Mouse (Mus musculus) MEL (cell line): Measurements from ENCODE around the gene Hdgfl2. TPM values are rescaled to one million over a fixed set of nuclear protein-coding genes. Genes with fewer than 3 reads are reported as not detected.

Source experiments
- DNase-seq: peaks from one replicate; pipeline ENCODE4 v3.0.0; 2011; ENCODE audit warnings: low read depth, low spot score
- H3K27ac ChIP-seq: 2 replicates; pipeline ENCODE4 v1.5.1; 2012; ENCODE audit warnings: low read depth, mild to moderate bottlenecking, control low read depth, low read length, moderate library complexity; ENCODE audit not compliant: control insufficient read depth
- H3K27me3 ChIP-seq, 2 experiments: fragments of 150-350 bp in 1 of 2; sonication (generic) in 1 of 2; 2 replicates each; pipeline ENCODE4 v1.6.1; 2012; ENCODE audit warnings: low read length in 2 of 2, mild to moderate bottlenecking in 2 of 2, improper control_type of control experiment in 1 of 2, moderate library complexity in 1 of 2; ENCODE audit not compliant: insufficient read depth in 2 of 2, control insufficient read depth in 1 of 2
- H3K36me3 ChIP-seq, 2 experiments: 2 replicates each; pipeline ENCODE4 v1.6.1; 2012 to 2014; ENCODE audit warnings: low read length in 2 of 2, improper control_type of control experiment in 1 of 2, inconsistent platforms in 1 of 2, mild to moderate bottlenecking in 1 of 2; ENCODE audit not compliant: insufficient read depth in 2 of 2, control insufficient read depth in 1 of 2
- H3K4me1 ChIP-seq, 2 experiments: fragments of 150-350 bp in 1 of 2; sonication (generic) in 1 of 2; 2 replicates each; pipeline ENCODE4 v1.6.1; 2012; ENCODE audit warnings: low read length in 2 of 2, improper control_type of control experiment in 1 of 2, mild to moderate bottlenecking in 1 of 2; ENCODE audit not compliant: insufficient read depth in 2 of 2, control insufficient read depth in 1 of 2
- H3K4me3 ChIP-seq, 2 experiments: fragments of 150-350 bp in 1 of 2; sonication (generic) in 1 of 2; 2 replicates each; pipeline ENCODE4 v1.5.1; 2012; ENCODE audit warnings: low read depth in 2 of 2, low read length in 2 of 2, mild to moderate bottlenecking in 2 of 2, moderate library complexity in 2 of 2, control low read depth in 1 of 2, improper control_type of control experiment in 1 of 2; ENCODE audit not compliant: control insufficient read depth in 1 of 2, insufficient read depth in 1 of 2
- H3K79me2 ChIP-seq: 2 replicates; pipeline ENCODE4 v1.6.1; 2012; ENCODE audit warnings: mild to moderate bottlenecking, low read length, moderate library complexity; ENCODE audit not compliant: control insufficient read depth, poor library complexity, insufficient read depth
- H3K9ac ChIP-seq: 2 replicates; pipeline ENCODE4 v1.6.1; 2012; ENCODE audit warnings: low read depth, mild to moderate bottlenecking, control low read depth, low read length, moderate library complexity; ENCODE audit not compliant: control insufficient read depth, poor library complexity, severe bottlenecking
- H3K9me3 ChIP-seq: fragments of 150-350 bp; sonication (generic); replicated peaks from 2 replicates; pipeline ENCODE4 v1.6.1; 2012; ENCODE audit warnings: mild to moderate bottlenecking, low read length, improper control_type of control experiment, moderate library complexity; ENCODE audit not compliant: insufficient read depth
- CHD2 ChIP-seq: IDR thresholded peaks from 2 replicates; pipeline ENCODE4 v1.6.1; 2011; ENCODE audit warnings: low read length, improper control_type of control experiment
- CTCF ChIP-seq, 3 experiments: IDR thresholded peaks in 2 of 3; conservative IDR thresholded peaks in 1 of 3; 2 replicates each; pipeline ENCODE4 v1.5.1; 2011 to 2012; ENCODE audit warnings: low read length in 3 of 3, low read depth in 2 of 3, mild to moderate bottlenecking in 2 of 3, improper control_type of control experiment in 1 of 3, inconsistent platforms in 1 of 3, mixed read lengths in 1 of 3, moderate library complexity in 1 of 3; ENCODE audit not compliant: control insufficient read depth in 1 of 3, insufficient read depth in 1 of 3, poor library complexity in 1 of 3, severe bottlenecking in 1 of 3
- ELF1 ChIP-seq: IDR thresholded peaks from 2 replicates; pipeline ENCODE4 v1.6.1; 2014; ENCODE audit warnings: low read depth, mild to moderate bottlenecking, inconsistent platforms, low read length, improper control_type of control experiment, moderate library complexity
- ETS1 ChIP-seq: IDR thresholded peaks from 2 replicates; pipeline ENCODE4 v1.6.1; 2012; ENCODE audit warnings: low read depth, mild to moderate bottlenecking, inconsistent platforms, low read length, improper control_type of control experiment, moderate library complexity
- GABPA ChIP-seq: IDR thresholded peaks from 2 replicates; pipeline ENCODE4 v1.6.1; 2012; ENCODE audit warnings: low read depth, mild to moderate bottlenecking, inconsistent platforms, low read length, improper control_type of control experiment, moderate library complexity
- JUND ChIP-seq: IDR thresholded peaks from 2 replicates; pipeline ENCODE4 v1.6.1; 2011; ENCODE audit warnings: low read depth, mild to moderate bottlenecking, improper control_type of control experiment, low read length
- MAX ChIP-seq: IDR thresholded peaks from 2 replicates; pipeline ENCODE4 v1.6.1; 2011; ENCODE audit warnings: low read length, improper control_type of control experiment
- MAZ ChIP-seq: IDR thresholded peaks from 2 replicates; pipeline ENCODE4 v1.6.1; 2012; ENCODE audit warnings: low read depth, mild to moderate bottlenecking, inconsistent platforms, low read length, improper control_type of control experiment
- MXI1 ChIP-seq: IDR thresholded peaks from 2 replicates; pipeline ENCODE4 v1.6.1; 2011; ENCODE audit warnings: mild to moderate bottlenecking, low read depth, low read length, improper control_type of control experiment
- MYB ChIP-seq: IDR thresholded peaks from 2 replicates; pipeline ENCODE4 v1.6.1; 2011; ENCODE audit warnings: mild to moderate bottlenecking, low read depth, low read length, improper control_type of control experiment
- MYC ChIP-seq: IDR thresholded peaks from 2 replicates; pipeline ENCODE4 v1.6.1; 2011; ENCODE audit warnings: low read depth, mild to moderate bottlenecking, low read length, improper control_type of control experiment, moderate library complexity
- NELFE ChIP-seq: IDR thresholded peaks from 2 replicates; pipeline ENCODE4 v1.6.1; 2011; ENCODE audit warnings: low read depth, low read length, improper control_type of control experiment
- NRF1 ChIP-seq: IDR thresholded peaks from 2 replicates; pipeline ENCODE4 v1.6.1; 2014; ENCODE audit warnings: low read depth, mild to moderate bottlenecking, inconsistent platforms, low read length, improper control_type of control experiment, moderate library complexity; ENCODE audit not compliant: poor library complexity, insufficient read depth, severe bottlenecking
- POLR2A ChIP-seq, 2 experiments: IDR thresholded peaks; 2 replicates each; pipeline ENCODE4 v1.6.1; 2011 to 2012; ENCODE audit warnings: low read length in 2 of 2, mild to moderate bottlenecking in 2 of 2, control low read depth in 1 of 2, improper control_type of control experiment in 1 of 2, low read depth in 1 of 2, moderate library complexity in 1 of 2; ENCODE audit not compliant: control insufficient read depth in 1 of 2, insufficient read depth in 1 of 2, poor library complexity in 1 of 2
- RAD21 ChIP-seq: IDR thresholded peaks from 2 replicates; pipeline ENCODE4 v1.6.1; 2011; ENCODE audit warnings: mild to moderate bottlenecking, low read depth, low read length, improper control_type of control experiment
- SIN3A ChIP-seq: IDR thresholded peaks from 2 replicates; pipeline ENCODE4 v1.6.1; 2012; ENCODE audit warnings: low read length, improper control_type of control experiment, inconsistent platforms
- SMC3 ChIP-seq: IDR thresholded peaks from 2 replicates; pipeline ENCODE4 v1.6.1; 2011; ENCODE audit warnings: low read depth, low read length, improper control_type of control experiment
- USF2 ChIP-seq, 2 experiments: IDR thresholded peaks; 2 replicates each; pipeline ENCODE4 v1.6.1; 2011 to 2012; ENCODE audit warnings: improper control_type of control experiment in 2 of 2, low read length in 2 of 2, borderline replicate concordance in 1 of 2, inconsistent platforms in 1 of 2, low read depth in 1 of 2, mild to moderate bottlenecking in 1 of 2; ENCODE audit not compliant: insufficient read depth in 1 of 2
- ZC3H11A ChIP-seq: IDR thresholded peaks from 2 replicates; pipeline ENCODE4 v1.6.1; 2012; ENCODE audit warnings: low read depth, mild to moderate bottlenecking, inconsistent platforms, low read length, improper control_type of control experiment
- polyA plus RNA-seq, 2 experiments: library from polyadenylated mRNA; stranded (reverse) in 1 of 2; unstranded in 1 of 2; fragments of >175 nt in 1 of 2; fragments of >200 nt in 1 of 2; gene quantifications; 2 replicates each; pipeline versions ENCODE4 v1.2.1 to v1.2.4; 2012; ENCODE audit warnings: low replicate concordance in 2 of 2, low read depth in 1 of 2; ENCODE audit not compliant: insufficient read length in 2 of 2, insufficient read depth in 1 of 2, missing spikeins in 1 of 2
- total RNA-seq: library from RNA; depleted of rRNA; stranded (reverse); fragments of 300-350 nt; gene quantifications from 2 replicates; pipeline ENCODE4 v1.2.3, GENCODE M21; 2012

Hdgfl2 gene
- total and polyA plus RNA-seq, 3 experiments = 71.9 to 132 TPM; not detected in 1

- peaks cover 0 to 3% of the 10 kb centered on the region in 2 experiments; a peak in 2 of 4 replicates for H3K4me1 ChIP-seq
- no peaks in the 10 kb centered on the region for H3K9me3 ChIP-seq
- TF ChIP-seq ZC3H11A = peak; percentile 35; the same call in 1 of the 2 replicates
- no peak for TF ChIP-seq MAX
- TF ChIP-seq CHD2 = no peak
- peak; percentile 70; the same call in 1 of the 2 replicates for TF ChIP-seq MAZ
- TF ChIP-seq RAD21 = peak; percentile 86
- TF ChIP-seq SMC3 = peak; percentile 62
- no peak for TF ChIP-seq NELFE
- TF ChIP-seq GABPA = no peak
- TF ChIP-seq MXI1 = peak; percentile 52; the same call in 1 of the 2 replicates
- peak; percentile 87 to 89 (median 89) for TF ChIP-seq CTCF (IDR thresholded peaks at IDR 0.05 in 2 of 3, conservative IDR thresholded peaks at IDR 0.05 in 1 of 3; ENCODE audit: control insufficient read depth in 1 of 3, insufficient read depth in 1 of 3, low read depth in 2 of 3, low read length in 3 of 3, poor library complexity in 1 of 3, severe bottlenecking in 1 of 3)
- TF ChIP-seq NRF1 = no peak
- no peak; the same call in 1 of the 2 replicates for TF ChIP-seq ELF1
- TF ChIP-seq USF2 (IDR thresholded peaks at IDR 0.05; ENCODE audit: borderline replicate concordance in 1 of 2, insufficient read depth in 1 of 2, low read depth in 1 of 2, low read length in 2 of 2) = no peak
- TF ChIP-seq MYB = no peak
- H3K27ac ChIP-seq = no peak overlapping the region
- no peaks in the 10 kb centered on the region for H3K27me3 ChIP-seq
- DNase-seq = peak; percentile 80
- peaks cover 0 to 2% of the 10 kb centered on the region in 2 experiments; a peak in 1 of 4 replicates for H3K36me3 ChIP-seq
- peak overlapping the region; percentile 68; the same call in 1 of the 2 replicates for H3K9ac ChIP-seq
- H3K4me3 ChIP-seq = peak overlapping the region in 1 of 2 experiments; percentile 45; a peak in 2 of 4 replicates
- no peaks in the 10 kb centered on the region for H3K79me2 ChIP-seq
These were observed 53.2 kb downstream of the Hdgfl2 start for GRCm38 (mm10) chr17:56132661-56133060.

GRCm38 (mm10) chr17:56133457-56134363 is 54.3 kb downstream of the Hdgfl2 start:
- peaks cover 0 to 3% of the 10 kb centered on the region in 2 experiments; a peak in 2 of 4 replicates for H3K4me1 ChIP-seq
- peaks cover 0 to 2% of the 10 kb centered on the region in 2 experiments; a peak in 1 of 4 replicates for H3K36me3 ChIP-seq
- DNase-seq = peak; percentile 79
- no peak for TF ChIP-seq NRF1
- no peak for TF ChIP-seq GABPA
- peak; percentile 15; the same call in 1 of the 2 replicates for TF ChIP-seq SIN3A
- TF ChIP-seq NELFE = peak; percentile 45
- peak; percentile 48 for TF ChIP-seq MAX
- 0 out of 2 replicates have a peak, but pooled peaks have one; percentile 3 for TF ChIP-seq ETS1
- peak; percentile 34 to 48; a peak in 1 of 4 replicates for TF ChIP-seq POLR2A (IDR thresholded peaks at IDR 0.05; ENCODE audit: control insufficient read depth in 1 of 2, insufficient read depth in 1 of 2, low read depth in 1 of 2, low read length in 2 of 2, poor library complexity in 1 of 2)
- no peak for TF ChIP-seq JUND
- peak; percentile 32; the same call in 1 of the 2 replicates for TF ChIP-seq MYC
- 0 out of 2 replicates have a peak, but pooled peaks have one; percentile 7 for TF ChIP-seq MYB
- peak; percentile 54; the same call in 1 of the 2 replicates for TF ChIP-seq MXI1
- H3K79me2 ChIP-seq = no peaks in the 10 kb centered on the region
- peak overlapping the region; percentile 73 for H3K27ac ChIP-seq
- no peaks in the 10 kb centered on the region for H3K27me3 ChIP-seq
- peak overlapping the region; percentile 45 to 52 for H3K4me3 ChIP-seq
- H3K9ac ChIP-seq = peak overlapping the region; percentile 68
- no peaks in the 10 kb centered on the region for H3K9me3 ChIP-seq
